Mouse (Mus musculus): ENCODE measurements around the gene Nphp1. TPM values are rescaled to one million over a fixed set of nuclear protein-coding genes. Genes with fewer than 3 reads are reported as not detected.

The Nphp1 gene
- polyA plus RNA-seq, 1 experiment from 2014 or later, result 45.6 TPM

- ATAC-seq (ENCODE audit: insufficient number of reproducible peaks, low FRiP score, low TSS enrichment, low read depth), result no peak
- WGBS, result 74% methylated on average over 3 of the region's 3 CpGs
- Histone ChIP-seq H3K9ac (no peak overlapping the region), H3K36me3 (peaks cover 5% of the 10 kb centered on the region; the same call in 1 of the 2 replicates), H3K4me3 (replicated peaks) (no peak overlapping the region), H3K27me3 (no peaks in the 10 kb centered on the region), H3K27ac (replicated peaks) (peak overlapping the region; percentile 34; the same call in 1 of the 2 replicates), H3K9me3 (replicated peaks) (no peaks in the 10 kb centered on the region), H3K4me1 (no peaks in the 10 kb centered on the region), H3K4me2 (replicated peaks) (no peak overlapping the region)
Measured at GRCm38 (mm10) chr2:127742637-127743036, 46.1 kb downstream of the Nphp1 start.

DNA sequence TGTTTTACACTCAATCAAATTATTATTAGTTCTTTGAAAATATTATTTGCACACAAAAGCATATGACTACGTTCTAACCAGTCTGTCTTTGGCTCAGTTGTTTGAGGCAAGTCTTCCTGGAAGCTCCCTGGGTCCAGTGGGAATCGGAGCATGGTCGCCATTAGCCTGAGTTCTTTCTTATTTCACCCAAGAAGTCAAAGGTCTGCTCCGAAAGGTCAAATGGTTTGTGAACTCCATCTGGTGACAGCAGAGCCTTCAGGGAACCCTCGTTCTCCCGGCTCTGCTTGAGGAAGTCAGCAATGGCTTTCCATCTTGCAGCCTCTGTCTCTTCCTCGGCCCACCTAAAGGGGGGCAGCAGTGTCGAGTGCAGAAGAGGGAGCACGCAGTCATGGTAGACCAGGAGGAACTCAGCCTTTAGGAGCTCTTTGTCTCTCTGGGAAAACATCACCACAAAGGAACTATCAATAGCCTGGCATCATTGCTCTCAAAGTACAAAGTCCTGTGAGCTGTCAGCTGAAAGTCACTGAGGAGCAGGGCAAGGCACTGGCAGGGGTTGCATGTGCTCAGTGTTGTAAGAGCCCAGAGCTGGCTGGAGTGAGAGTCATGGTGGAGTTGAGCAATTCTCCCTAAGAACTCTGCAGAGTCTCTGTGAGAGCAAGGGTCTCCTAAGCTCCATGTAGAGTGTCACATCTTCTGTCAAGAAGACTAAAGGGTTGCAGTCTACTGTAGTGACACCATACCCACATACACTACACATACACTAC lies 47.8 kb downstream of the Nphp1 start:
- Histone ChIP-seq H3K36me3 (peaks cover 5% of the 10 kb centered on the region; the same call in 1 of the 2 replicates), H3K27me3 (no peaks in the 10 kb centered on the region), H3K9me3 (replicated peaks) (no peaks in the 10 kb centered on the region), H3K27ac (replicated peaks) (no peak overlapping the region), H3K4me2 (replicated peaks) (no peak overlapping the region), H3K4me1 (no peaks in the 10 kb centered on the region), H3K9ac (no peak overlapping the region), H3K4me3 (replicated peaks) (no peak overlapping the region)
- 47% methylated on average over 9 of the region's 9 CpGs for WGBS
- no peak for ATAC-seq (ENCODE audit: insufficient number of reproducible peaks, low FRiP score, low TSS enrichment, low read depth)

- 74% methylated on average over 3 of the region's 3 CpGs for WGBS
Measured at GRCm38 (mm10) chr2:127737885-127738284, 50.8 kb downstream of the Nphp1 start.

GRCm38 (mm10) chr2:127736631-127737209 lies 52.0 kb downstream of the Nphp1 start:
- Histone ChIP-seq H3K36me3 (no peaks in the 10 kb centered on the region), H3K4me1 (no peaks in the 10 kb centered on the region), H3K4me2 (replicated peaks) (no peak overlapping the region), H3K9ac (no peak overlapping the region), H3K27ac (replicated peaks) (no peak overlapping the region), H3K27me3 (no peaks in the 10 kb centered on the region), H3K9me3 (replicated peaks) (no peaks in the 10 kb centered on the region), H3K4me3 (replicated peaks) (no peak overlapping the region)
- no peak for ATAC-seq (ENCODE audit: insufficient number of reproducible peaks, low FRiP score, low TSS enrichment, low read depth)
- 77% methylated on average over 6 of the region's 6 CpGs for WGBS

More at GRCm38 (mm10) chr2:127737885-127738284, 50.8 kb downstream of the Nphp1 start:
- H3K36me3 ChIP-seq, result no peaks in the 10 kb centered on the region
- H3K4me1 ChIP-seq, result no peaks in the 10 kb centered on the region
- H3K27ac ChIP-seq (replicated peaks), result no peak overlapping the region
- H3K4me2 ChIP-seq (replicated peaks), result no peak overlapping the region
- no peak overlapping the region for H3K9ac ChIP-seq
- ATAC-seq (ENCODE audit: insufficient number of reproducible peaks, low FRiP score, low TSS enrichment, low read depth), result no peak
- no peak overlapping the region for H3K4me3 ChIP-seq (replicated peaks)
- no peaks in the 10 kb centered on the region for H3K9me3 ChIP-seq (replicated peaks)
- H3K27me3 ChIP-seq, result no peaks in the 10 kb centered on the region

DNA sequence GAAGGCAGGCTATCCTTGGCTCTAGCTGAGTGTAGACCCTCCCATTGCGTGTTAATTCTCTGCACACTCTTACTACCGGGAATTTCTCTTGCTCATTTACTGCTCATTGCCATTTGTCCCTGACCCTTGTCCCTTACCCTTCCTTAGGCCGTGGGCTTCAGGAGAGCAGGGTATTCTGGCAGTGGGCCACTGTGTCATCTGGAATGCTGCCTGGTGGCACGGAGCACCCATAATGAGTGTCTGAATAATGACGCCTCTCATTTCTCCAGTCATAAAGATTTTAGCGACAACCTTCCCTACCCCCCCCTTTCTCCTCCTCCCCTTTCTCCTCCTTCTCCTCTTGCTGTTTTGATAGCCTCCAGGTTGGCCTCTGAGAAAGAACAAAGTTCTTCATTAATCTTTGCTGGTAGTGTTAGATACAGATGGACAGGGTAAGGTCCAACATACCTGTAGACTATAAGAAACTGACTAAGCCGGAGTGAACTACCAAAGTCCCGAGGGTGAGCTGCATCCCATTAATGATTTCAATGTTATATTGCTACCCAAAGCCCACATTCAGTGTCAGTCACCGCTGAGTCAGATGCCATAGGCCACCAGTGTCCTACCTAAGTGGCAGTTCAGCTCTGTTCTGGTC lies 53.1 kb downstream of the Nphp1 start:
- Histone ChIP-seq H3K27me3 (peaks cover 3% of the 10 kb centered on the region; the same call in 1 of the 2 replicates), H3K4me2 (replicated peaks) (no peak overlapping the region), H3K27ac (replicated peaks) (no peak overlapping the region), H3K9ac (no peak overlapping the region), H3K4me1 (no peaks in the 10 kb centered on the region), H3K36me3 (no peaks in the 10 kb centered on the region), H3K4me3 (replicated peaks) (no peak overlapping the region), H3K9me3 (replicated peaks) (no peaks in the 10 kb centered on the region)
- ATAC-seq (ENCODE audit: insufficient number of reproducible peaks, low FRiP score, low TSS enrichment, low read depth), result no peak
- WGBS, result 77% methylated on average over 9 of the region's 9 CpGs

DNA sequence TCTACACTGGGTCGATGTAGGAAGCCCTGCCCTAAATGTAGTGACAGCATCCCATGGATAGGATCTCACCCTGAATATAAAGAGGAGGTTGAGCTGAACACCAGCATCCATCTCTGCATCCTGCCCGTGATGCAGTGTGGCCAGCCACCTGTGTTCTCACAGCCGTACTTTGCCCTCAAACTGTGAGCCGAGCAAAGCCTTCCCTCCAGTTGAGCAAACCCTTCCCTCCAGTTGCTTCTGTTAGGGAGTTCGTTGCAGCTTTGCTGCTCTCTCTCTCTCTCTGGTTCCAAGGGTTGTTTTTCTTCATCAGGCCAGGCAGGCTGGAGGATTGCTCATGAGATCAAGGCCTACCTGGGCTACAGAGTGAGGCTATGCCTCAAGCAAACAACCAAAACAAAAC lies 53.8 kb downstream of the Nphp1 start:
- Histone ChIP-seq H3K27ac (replicated peaks) (no peak overlapping the region), H3K27me3 (peaks cover 9% of the 10 kb centered on the region; the same call in 1 of the 2 replicates), H3K9ac (no peak overlapping the region), H3K36me3 (no peaks in the 10 kb centered on the region), H3K4me2 (replicated peaks) (no peak overlapping the region), H3K4me1 (peaks cover 3% of the 10 kb centered on the region; the same call in 1 of the 2 replicates), H3K9me3 (replicated peaks) (no peaks in the 10 kb centered on the region), H3K4me3 (replicated peaks) (no peak overlapping the region)
- ATAC-seq (ENCODE audit: insufficient number of reproducible peaks, low FRiP score, low TSS enrichment, low read depth), result no peak
- WGBS, result 73% methylated on average over 5 of the region's 5 CpGs

GRCm38 (mm10) chr2:127730301-127730997 lies 58.2 kb downstream of the Nphp1 start:
- Histone ChIP-seq H3K27me3 (peaks cover 9% of the 10 kb centered on the region), H3K9me3 (replicated peaks) (no peaks in the 10 kb centered on the region), H3K27ac (replicated peaks) (no peak overlapping the region; the same call in 1 of the 2 replicates), H3K9ac (no peak overlapping the region), H3K4me1 (peaks cover 15% of the 10 kb centered on the region; the same call in 1 of the 2 replicates), H3K4me3 (replicated peaks) (no peak overlapping the region), H3K36me3 (no peaks in the 10 kb centered on the region), H3K4me2 (replicated peaks) (no peak overlapping the region)
- ATAC-seq (ENCODE audit: insufficient number of reproducible peaks, low FRiP score, low TSS enrichment, low read depth), result no peak
- WGBS, result 53% methylated on average over 7 of the region's 7 CpGs

DNA sequence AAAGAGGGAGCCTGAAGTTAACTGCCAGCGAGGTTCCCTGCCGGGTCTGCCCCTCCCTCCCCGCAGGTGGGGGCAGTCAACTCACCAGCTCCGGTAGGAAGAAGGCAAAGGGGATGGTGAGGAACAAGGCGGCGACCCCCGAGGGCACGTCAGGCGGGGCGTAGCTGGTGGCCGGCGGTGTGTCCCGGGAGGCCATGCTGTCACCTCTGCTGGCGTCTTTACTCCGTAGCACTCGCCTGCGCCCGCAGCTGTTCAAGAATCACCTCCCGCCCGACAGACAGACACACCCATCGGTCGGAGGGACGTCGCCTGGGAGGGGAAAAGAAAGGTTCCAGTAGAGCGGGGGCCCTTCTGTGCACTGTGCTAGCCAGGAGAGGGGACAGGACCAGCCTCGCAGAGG lies 59.0 kb downstream of the Nphp1 start, which contains the start of gene Mall:
Gene Mall (minus strand): TSS at position 262 of the 400 bp plus-strand sequence.
- Histone ChIP-seq H3K4me3 (replicated peaks) (peak within 1 kb of the TSS; percentile 33), H3K27me3 (peaks cover 9% of the 10 kb centered on the region), H3K9me3 (replicated peaks) (no peaks in the 10 kb centered on the region), H3K36me3 (no peaks in the 10 kb centered on the region), H3K4me1 (peaks cover 15% of the 10 kb centered on the region; the same call in 1 of the 2 replicates), H3K9ac (0 out of 2 replicates have a peak within 1 kb of the TSS, but pooled peaks have one; percentile 6), H3K27ac (replicated peaks) (peak within 1 kb of the TSS; percentile 74), H3K4me2 (replicated peaks) (peak within 1 kb of the TSS; percentile 43)
- no peak for ATAC-seq (ENCODE audit: insufficient number of reproducible peaks, low FRiP score, low TSS enrichment, low read depth)
- WGBS, result 2% methylated on average over 26 of the region's 26 CpGs

DNA sequence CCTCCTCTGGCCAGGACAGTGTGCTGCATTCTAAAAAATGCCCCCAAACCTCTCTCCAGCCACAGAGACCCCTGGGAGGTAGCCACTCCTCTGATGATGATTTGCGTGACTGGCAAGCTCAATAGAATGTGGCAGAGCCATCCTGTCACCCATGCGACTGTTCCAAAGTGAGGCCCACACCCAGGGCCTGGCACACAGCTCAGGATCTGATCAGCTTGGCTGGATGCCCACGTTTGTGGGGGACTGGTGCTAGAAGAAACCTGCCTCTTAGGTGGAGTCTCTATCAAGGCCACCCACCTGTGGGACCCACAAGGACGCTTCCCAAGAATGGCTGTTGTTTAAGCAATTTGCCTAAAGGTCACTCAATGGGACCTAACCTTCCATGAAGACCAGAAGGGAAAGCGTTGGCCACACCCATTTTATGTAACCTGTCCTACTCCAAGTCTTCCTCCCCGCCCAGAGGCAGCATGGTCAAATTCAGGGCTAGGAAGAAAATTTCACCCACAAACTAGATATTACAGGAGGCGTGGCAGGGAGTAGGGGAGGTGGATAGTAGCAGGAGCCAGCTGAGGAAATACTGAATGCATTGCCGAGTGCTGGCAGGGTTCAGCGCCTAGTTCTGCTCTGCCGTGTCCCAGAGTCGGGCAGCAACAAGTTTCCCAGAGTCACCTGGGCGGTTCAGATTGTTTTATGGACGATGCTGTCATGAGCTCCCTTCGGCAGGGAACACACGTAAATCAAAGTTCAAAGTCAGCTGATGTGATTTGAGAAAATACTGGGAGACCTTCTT lies 59.8 kb downstream of the Nphp1 start:
- Histone ChIP-seq H3K27ac (replicated peaks) (peak overlapping the region; percentile 74), H3K9ac (0 out of 2 replicates have a peak overlapping the region, but pooled peaks have one; percentile 6), H3K36me3 (no peaks in the 10 kb centered on the region), H3K4me3 (replicated peaks) (peak overlapping the region; percentile 33), H3K9me3 (replicated peaks) (no peaks in the 10 kb centered on the region), H3K4me2 (replicated peaks) (peak overlapping the region; percentile 43), H3K4me1 (peaks cover 15% of the 10 kb centered on the region; the same call in 1 of the 2 replicates), H3K27me3 (peaks cover 9% of the 10 kb centered on the region)
- 24% methylated on average over 15 of the region's 15 CpGs for WGBS
- ATAC-seq (ENCODE audit: insufficient number of reproducible peaks, low FRiP score, low TSS enrichment, low read depth), result no peak; the same call in 1 of the 2 replicates

DNA sequence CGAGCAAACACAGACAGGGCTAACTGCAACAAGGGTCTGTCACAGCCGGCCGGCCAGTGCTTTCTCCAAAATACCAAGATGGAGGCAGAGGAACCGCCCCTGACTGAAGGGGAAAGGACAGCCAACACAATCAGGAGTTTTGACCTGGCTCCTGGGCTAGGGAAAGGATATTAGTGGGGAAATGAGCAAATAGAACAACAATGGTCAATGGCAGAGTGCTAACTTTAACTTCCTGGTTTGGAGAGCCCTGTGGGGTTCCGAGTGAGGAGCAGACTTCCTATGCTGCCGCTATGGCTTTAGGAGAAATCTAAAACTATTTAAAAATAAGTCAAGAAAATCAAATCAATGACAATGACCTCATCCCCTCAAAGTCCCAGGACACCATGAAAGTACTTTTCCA lies 60.6 kb downstream of the Nphp1 start:
- 73% methylated on average over 6 of the region's 6 CpGs for WGBS
- ATAC-seq (ENCODE audit: insufficient number of reproducible peaks, low FRiP score, low TSS enrichment, low read depth), result no peak

More for the DNA sequence above, 60.6 kb downstream of the Nphp1 start:
- Histone ChIP-seq H3K4me1 (peaks cover 15% of the 10 kb centered on the region; the same call in 1 of the 2 replicates), H3K9ac (no peak overlapping the region), H3K4me2 (replicated peaks) (peak overlapping the region; percentile 43), H3K27me3 (peaks cover 9% of the 10 kb centered on the region), H3K9me3 (replicated peaks) (no peaks in the 10 kb centered on the region), H3K36me3 (no peaks in the 10 kb centered on the region), H3K4me3 (replicated peaks) (no peak overlapping the region), H3K27ac (replicated peaks) (peak overlapping the region; percentile 74)
